Mouse (Mus musculus) limb, embryonic 14.5 days (tissue): ENCODE results near the gene Asic2. TPM values are rescaled to one million over a fixed set of nuclear protein-coding genes. Genes with fewer than 3 reads are reported as not detected.

ENCODE experiments used
- ATAC-seq: fragments of 200-750 bp; cut with Nextera tagmentation; 2 replicates; pipeline ENCODE4 v1.8.0; 2017; ENCODE audit warnings: low read depth, moderate number of reproducible peaks, moderate TSS enrichment; ENCODE audit not compliant: low FRiP score
- DNase-seq: peaks from one replicate; pipeline ENCODE4 v3.0.0-alpha.2; 2015; ENCODE audit warnings: low spot score
- H3K27ac ChIP-seq: fragments of 300-500 bp; sonication (generic); replicated peaks from 2 replicates; pipeline ENCODE4 v1.5.1; 2014; ENCODE audit warnings: low read depth, mild to moderate bottlenecking, low read length, moderate library complexity, mixed read lengths
- H3K27me3 ChIP-seq: fragments of 300-500 bp; sonication (generic); 2 replicates; pipeline ENCODE4 v1.6.1; 2014; ENCODE audit warnings: low read length, mixed read lengths; ENCODE audit not compliant: control insufficient read depth, insufficient read depth
- H3K36me3 ChIP-seq: fragments of 300-500 bp; sonication (generic); 2 replicates; pipeline ENCODE4 v1.6.1; 2014; ENCODE audit warnings: mild to moderate bottlenecking, low read length, moderate library complexity, mixed read lengths; ENCODE audit not compliant: control insufficient read depth, insufficient read depth
- H3K4me1 ChIP-seq: fragments of 300-500 bp; sonication (generic); 2 replicates; pipeline ENCODE4 v1.6.1; 2014; ENCODE audit warnings: antibody characterized with exemption, low read length, mixed read lengths; ENCODE audit not compliant: control insufficient read depth, insufficient read depth
- H3K4me2 ChIP-seq: fragments of 300-500 bp; sonication (generic); replicated peaks from 2 replicates; pipeline ENCODE4 v1.6.1; 2014; ENCODE audit warnings: low read depth, mild to moderate bottlenecking, low read length, moderate library complexity; ENCODE audit not compliant: severe bottlenecking
- H3K4me3 ChIP-seq: fragments of 300-500 bp; sonication (generic); replicated peaks from 2 replicates; pipeline ENCODE4 v1.5.1; 2014; ENCODE audit warnings: low read length
- H3K9ac ChIP-seq: fragments of 300-500 bp; sonication (generic); 2 replicates; pipeline ENCODE4 v1.6.1; 2014; ENCODE audit warnings: mild to moderate bottlenecking, low read depth, low read length, moderate library complexity; ENCODE audit not compliant: severe bottlenecking
- H3K9me3 ChIP-seq: fragments of 300-500 bp; sonication (generic); 2 replicates; pipeline ENCODE4 v1.6.1; 2016; ENCODE audit warnings: low read length; ENCODE audit not compliant: control insufficient read depth
- POLR2A ChIP-seq: fragments of 200-500 bp; IDR thresholded peaks from 2 replicates; pipeline ENCODE4 v1.8.0; 2012; ENCODE audit warnings: inconsistent platforms, mild to moderate bottlenecking, moderate library complexity, borderline replicate concordance; ENCODE audit not compliant: insufficient read depth, insufficient read length; ENCODE audit errors: extremely low read depth
- WGBS: fragments of 180-500 bp; shearing (Covaris S2); extraction: QIAGEN DNeasy Blood & Tissue Kit; methylation state at CpG from one replicate; pipeline ENCODE4 v1.1.7; 2014; 5-methylcytosine and 5-hydroxymethylcytosine counted together
- polyA plus RNA-seq, 2 experiments: library from polyadenylated mRNA; depleted of rRNA in 1 of 2; stranded (reverse) in 1 of 2; unstranded in 1 of 2; fragments of >200 nt; fragmentation: Nextera tagmentation in 1 of 2; extraction: Ambion mirVana in 1 of 2; gene quantifications; 2 replicates each; pipeline versions ENCODE4 v1.2.1 to v1.2.3; 2012 to 2014

Gene Asic2
- polyA plus RNA-seq, 2 experiments: 0.72 to 1.3 TPM

GRCm38 (mm10) chr11:81060077-81060476 lies 908.2 kb downstream of the Asic2 start:
- H3K4me3 ChIP-seq: no peak overlapping the region
- H3K4me2 ChIP-seq: no peak overlapping the region
- ATAC-seq: no peak
- H3K36me3 ChIP-seq: no peaks in the 10 kb centered on the region
- no peak for DNase-seq
- no peak overlapping the region for H3K27ac ChIP-seq
- TF ChIP-seq POLR2A: no peak
- no peaks in the 10 kb centered on the region for H3K27me3 ChIP-seq
- no peaks in the 10 kb centered on the region for H3K4me1 ChIP-seq
- H3K9me3 ChIP-seq: no peaks in the 10 kb centered on the region
- no peak overlapping the region for H3K9ac ChIP-seq
- 95% methylated on average over 2 of the region's 2 CpGs for WGBS

GRCm38 (mm10) chr11:81059546-81059945 lies 908.7 kb downstream of the Asic2 start:
- Histone ChIP-seq H3K36me3 (no peaks in the 10 kb centered on the region), H3K4me1 (no peaks in the 10 kb centered on the region), H3K4me2 (no peak overlapping the region), H3K27me3 (no peaks in the 10 kb centered on the region), H3K4me3 (no peak overlapping the region), H3K27ac (no peak overlapping the region), H3K9ac (no peak overlapping the region), H3K9me3 (no peaks in the 10 kb centered on the region)
- 86% methylated on average over 9 of the region's 9 CpGs for WGBS
- ATAC-seq (no peak), DNase-seq (no peak)
- no peak for TF ChIP-seq POLR2A

- WGBS: 82% methylated on average over 3 of the region's 3 CpGs
- DNase-seq (no peak), ATAC-seq (no peak)
- Histone ChIP-seq H3K4me1 (no peaks in the 10 kb centered on the region), H3K27me3 (no peaks in the 10 kb centered on the region), H3K9me3 (no peaks in the 10 kb centered on the region), H3K4me3 (no peak overlapping the region), H3K9ac (no peak overlapping the region), H3K36me3 (no peaks in the 10 kb centered on the region), H3K27ac (no peak overlapping the region), H3K4me2 (no peak overlapping the region)
- TF ChIP-seq POLR2A: no peak
Observed at GRCm38 (mm10) chr11:81057506-81057905, 910.8 kb downstream of the Asic2 start.

- Histone ChIP-seq H3K27me3 (no peaks in the 10 kb centered on the region), H3K27ac (no peak overlapping the region), H3K9ac (no peak overlapping the region), H3K9me3 (no peaks in the 10 kb centered on the region), H3K4me2 (no peak overlapping the region), H3K4me1 (0 out of 2 replicates have a peak, but pooled peaks cover under 1% of the 10 kb centered on the region), H3K4me3 (no peak overlapping the region), H3K36me3 (no peaks in the 10 kb centered on the region)
- 95% methylated on average over 9 of the region's 9 CpGs for WGBS
- ATAC-seq (no peak), DNase-seq (no peak)
- no peak for TF ChIP-seq POLR2A
Observed at GRCm38 (mm10) chr11:81056776-81057175, 911.5 kb downstream of the Asic2 start.

GRCm38 (mm10) chr11:81055446-81056145 lies 912.7 kb downstream of the Asic2 start:
- ATAC-seq (no peak), DNase-seq (no peak)
- Histone ChIP-seq H3K27me3 (no peaks in the 10 kb centered on the region), H3K4me3 (no peak overlapping the region), H3K27ac (no peak overlapping the region), H3K4me1 (0 out of 2 replicates have a peak, but pooled peaks cover 3% of the 10 kb centered on the region), H3K9me3 (no peaks in the 10 kb centered on the region), H3K36me3 (no peaks in the 10 kb centered on the region), H3K9ac (no peak overlapping the region), H3K4me2 (no peak overlapping the region)
- no peak for TF ChIP-seq POLR2A
- WGBS: 56% methylated on average over 12 of the region's 12 CpGs

GRCm38 (mm10) chr11:81053826-81054225 lies 914.4 kb downstream of the Asic2 start:
- Histone ChIP-seq H3K4me2 (no peak overlapping the region), H3K9me3 (no peaks in the 10 kb centered on the region), H3K4me1 (0 out of 2 replicates have a peak, but pooled peaks cover 3% of the 10 kb centered on the region), H3K4me3 (no peak overlapping the region), H3K36me3 (no peaks in the 10 kb centered on the region), H3K9ac (no peak overlapping the region), H3K27me3 (no peaks in the 10 kb centered on the region), H3K27ac (no peak overlapping the region)
- no peak for TF ChIP-seq POLR2A
- DNase-seq (no peak), ATAC-seq (no peak)
- 86% methylated on average over 8 of the region's 8 CpGs for WGBS
